Mouse (Mus musculus) embryonic fibroblast, embryonic 13.5 days (primary cell): Measurements from ENCODE around the gene Rbak.

Source experiments
- CTCF ChIP-seq: IDR thresholded peaks from 2 replicates; pipeline ENCODE4 v1.5.1; 2011; ENCODE audit warnings: mild to moderate bottlenecking, control low read depth, low read length, moderate library complexity, borderline replicate concordance; ENCODE audit not compliant: insufficient read depth
- POLR2A ChIP-seq: IDR thresholded peaks from 2 replicates; pipeline ENCODE4 v1.6.1; 2011; ENCODE audit warnings: low read depth, mild to moderate bottlenecking, control low read depth, low read length, moderate library complexity

- TF ChIP-seq POLR2A (no peak), CTCF (no peak)
Measured at GRCm38 (mm10) chr5:143213832-143214231, 33.3 kb upstream of the Rbak start.
